21 mouse cellular contexts compared by ENCODE assay signal in the genomic region with DNA sequence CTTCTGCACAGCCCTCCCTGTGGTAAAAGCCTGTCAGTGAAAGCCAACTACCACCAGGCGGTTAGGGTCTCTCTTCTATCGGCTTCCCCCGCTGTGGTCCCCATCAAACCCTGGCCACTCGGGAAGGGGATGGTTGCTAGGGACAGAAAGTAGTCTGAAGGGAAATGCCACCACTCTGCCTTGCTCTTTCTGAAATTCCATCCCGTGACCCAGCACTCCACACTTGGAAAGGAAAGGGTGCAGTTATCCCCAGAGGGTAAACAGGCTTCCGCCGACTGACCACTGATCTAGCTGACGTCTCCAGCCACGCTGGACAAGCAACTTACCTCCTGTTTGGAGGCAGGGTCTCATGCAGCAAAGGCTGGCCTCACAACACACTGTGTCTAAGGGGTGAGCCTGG. TPM values are rescaled to one million over a fixed set of nuclear protein-coding genes. Genes with fewer than 3 reads are reported as not detected.
DNase-seq lines count a peak whose midpoint lies in the region; ATAC-seq and TF ChIP-seq lines count a peak whose summit lies in the region.
"Had no signal": no experiment of that assay in that cellular context is flagged by ENCODE, and none has a peak within 500 bp of the region (broad histone marks: within the 10 kb centered on the region; RNA-seq: fewer than 3 reads in every experiment).

No protein-coding gene starts in this region.

- dilution Hi-C loops in CH12.LX (cut with MboI; ENCODE audit: extremely low pct_ligation_motif_present, extremely low pct_unique_long_range_greater_than_20kb, low sequenced_read_pairs) = no loop called here

- TF ChIP-seq RAD21 in CH12.LX (IDR thresholded peaks at IDR 0.05; ENCODE audit: low read depth, low read length) = no peak

- no peaks in the 10 kb centered on the region for H3K36me3 ChIP-seq in midbrain, embryonic 11.5 days (ENCODE audit: control insufficient read depth, insufficient read depth, low read length)
- H3K36me3 ChIP-seq in midbrain, embryonic 14.5 days (ENCODE audit: control insufficient read depth, insufficient read depth, low read length) = no peaks in the 10 kb centered on the region
- H3K36me3 ChIP-seq in midbrain, embryonic 13.5 days = no peaks in the 10 kb centered on the region
- no peaks in the 10 kb centered on the region for H3K36me3 ChIP-seq in midbrain, embryonic 15.5 days (replicated peaks)
- no peaks in the 10 kb centered on the region for H3K36me3 ChIP-seq in spleen, adult 2 months (ENCODE audit: control insufficient read depth, insufficient read depth, low read length)
- peaks cover 13 to 51% of the 10 kb centered on the region in 2 experiments for H3K36me3 ChIP-seq in CH12.LX (replicated peaks in 1 of 2; ENCODE audit: control insufficient read depth in 1 of 2, insufficient read depth in 1 of 2, low read length in 1 of 2)
- H3K36me3 ChIP-seq: G1E had no signal

- H3K27me3 ChIP-seq in midbrain, embryonic 11.5 days (ENCODE audit: control insufficient read depth, insufficient read depth, low read length) = peaks cover 15% of the 10 kb centered on the region
- no peaks in the 10 kb centered on the region; the same call in 1 of the 2 replicates for H3K27me3 ChIP-seq in midbrain, embryonic 14.5 days (ENCODE audit: control insufficient read depth, insufficient read depth, low read length)
- H3K27me3 ChIP-seq in midbrain, embryonic 13.5 days = peaks cover 17% of the 10 kb centered on the region
- no peaks in the 10 kb centered on the region; the same call in 1 of the 2 replicates for H3K27me3 ChIP-seq in midbrain, embryonic 15.5 days (replicated peaks)
- H3K27me3 ChIP-seq in spleen, adult 2 months (ENCODE audit: control insufficient read depth, insufficient read depth, low read length) = no peaks in the 10 kb centered on the region
- no peaks in the 10 kb centered on the region for H3K27me3 ChIP-seq in CH12.LX (replicated peaks)

- TF ChIP-seq CTCF in spleen, adult 2 months (IDR thresholded peaks at IDR 0.05; ENCODE audit: extremely low read depth, insufficient read depth, insufficient read length, insufficient replicate concordance) = no peak
- TF ChIP-seq CTCF in CH12.LX (conservative IDR thresholded peaks at IDR 0.05 in 1 of 2, IDR thresholded peaks at IDR 0.05 in 1 of 2; ENCODE audit: low read depth in 2 of 2, low read length in 2 of 2) = no peak

- H3K4me2 ChIP-seq in midbrain, embryonic 11.5 days = no peak overlapping the region
- no peak overlapping the region for H3K4me2 ChIP-seq in midbrain, embryonic 14.5 days (ENCODE audit: low read length)
- no peak overlapping the region for H3K4me2 ChIP-seq in midbrain, embryonic 13.5 days (replicated peaks)
- H3K4me2 ChIP-seq in midbrain, embryonic 15.5 days = no peak overlapping the region
- peak overlapping the region; percentile 90 for H3K4me2 ChIP-seq in CH12.LX (ENCODE audit: insufficient read depth, low read depth, poor library complexity, severe bottlenecking)

- no peaks in the 10 kb centered on the region for H3K9me3 ChIP-seq in midbrain, embryonic 11.5 days (ENCODE audit: control insufficient read depth, low read length)
- H3K9me3 ChIP-seq in midbrain, embryonic 14.5 days (ENCODE audit: control insufficient read depth, low read length) = no peaks in the 10 kb centered on the region
- H3K9me3 ChIP-seq in midbrain, embryonic 13.5 days = no peaks in the 10 kb centered on the region
- no peaks in the 10 kb centered on the region for H3K9me3 ChIP-seq in midbrain, embryonic 15.5 days
- H3K9me3 ChIP-seq in CH12.LX (replicated peaks; ENCODE audit: low read length) = no peaks in the 10 kb centered on the region
- H3K9me3 ChIP-seq: G1E had no signal

- H3K9ac ChIP-seq in midbrain, embryonic 11.5 days (ENCODE audit: low read length) = no peak overlapping the region
- H3K9ac ChIP-seq in midbrain, embryonic 14.5 days (replicated peaks; ENCODE audit: low read length) = no peak overlapping the region
- H3K9ac ChIP-seq in midbrain, embryonic 13.5 days (replicated peaks) = 0 out of 2 replicates have a peak overlapping the region, but pooled peaks have one; percentile 28
- H3K9ac ChIP-seq in midbrain, embryonic 15.5 days = no peak overlapping the region
- peak overlapping the region; percentile 79 for H3K9ac ChIP-seq in CH12.LX (ENCODE audit: insufficient read depth, low read depth)

- H3K4me1 ChIP-seq in midbrain, embryonic 11.5 days (ENCODE audit: control insufficient read depth, insufficient read depth, low read length) = no peaks in the 10 kb centered on the region
- H3K4me1 ChIP-seq in midbrain, embryonic 14.5 days (ENCODE audit: control insufficient read depth, insufficient read depth, low read length) = no peaks in the 10 kb centered on the region
- peaks cover 14% of the 10 kb centered on the region for H3K4me1 ChIP-seq in midbrain, embryonic 13.5 days (replicated peaks)
- peaks cover 8% of the 10 kb centered on the region for H3K4me1 ChIP-seq in midbrain, embryonic 15.5 days
- peaks cover 27% of the 10 kb centered on the region; the same call in 1 of the 2 replicates for H3K4me1 ChIP-seq in spleen, adult 2 months (ENCODE audit: control insufficient read depth, insufficient read depth, insufficient read length)
- H3K4me1 ChIP-seq in CH12.LX (ENCODE audit: control insufficient read depth in 1 of 2, insufficient read depth in 2 of 2) = peaks cover 24 to 58% of the 10 kb centered on the region in 2 experiments

- peaks cover 85% of the 10 kb centered on the region for H3K79me2 ChIP-seq in CH12.LX (replicated peaks; ENCODE audit: control insufficient read depth, extremely low read depth, insufficient read depth, poor library complexity, severe bottlenecking)

- TF ChIP-seq POLR2A in spleen, adult 2 months (IDR thresholded peaks at IDR 0.05; ENCODE audit: low read depth, low read length) = no peak
- TF ChIP-seq POLR2A in CH12.LX (IDR thresholded peaks at IDR 0.05; ENCODE audit: low read depth, low read length) = no peak

- H3K4me3 ChIP-seq in midbrain, embryonic 11.5 days (ENCODE audit: low read depth, low read length) = no peak overlapping the region
- H3K4me3 ChIP-seq in midbrain, embryonic 14.5 days (replicated peaks; ENCODE audit: low read depth, low read length) = no peak overlapping the region
- H3K4me3 ChIP-seq in midbrain, embryonic 13.5 days (replicated peaks) = no peak overlapping the region
- H3K4me3 ChIP-seq in midbrain, embryonic 15.5 days = no peak overlapping the region
- no peak overlapping the region for H3K4me3 ChIP-seq in spleen, adult 2 months (ENCODE audit: extremely low read depth, insufficient read depth, insufficient read length)
- peak overlapping the region; percentile 34 to 73 (median 53) for H3K4me3 ChIP-seq in CH12.LX (replicated peaks in 1 of 3; ENCODE audit: low read depth in 2 of 3, low read length in 2 of 3, poor library complexity in 1 of 3)

- TF ChIP-seq EP300 in CH12.LX (IDR thresholded peaks at IDR 0.05; ENCODE audit: low read length) = no peak

- 69% methylated on average over 9 of the region's 9 CpGs for WGBS in midbrain, embryonic 11.5 days
- WGBS in midbrain, embryonic 14.5 days = 74% methylated on average over 9 of the region's 9 CpGs
- WGBS in midbrain, embryonic 13.5 days = 67% methylated on average over 9 of the region's 9 CpGs
- 71% methylated on average over 9 of the region's 9 CpGs for WGBS in midbrain, embryonic 15.5 days
- WGBS in spleen, adult 2 months = 84% methylated on average over 9 of the region's 9 CpGs

- no peak overlapping the region for H3K27ac ChIP-seq in midbrain, embryonic 11.5 days (ENCODE audit: low read depth, low read length)
- no peak overlapping the region for H3K27ac ChIP-seq in midbrain, embryonic 14.5 days (replicated peaks; ENCODE audit: low read depth, low read length)
- H3K27ac ChIP-seq in midbrain, embryonic 13.5 days = no peak overlapping the region
- H3K27ac ChIP-seq in midbrain, embryonic 15.5 days = no peak overlapping the region
- H3K27ac ChIP-seq in spleen, adult 2 months (ENCODE audit: insufficient read depth, low read length) = peak overlapping the region; percentile 24; the same call in 1 of the 2 replicates
- H3K27ac ChIP-seq in CH12.LX (ENCODE audit: insufficient read depth, low read depth) = peak overlapping the region; percentile 96

- ATAC-seq in midbrain, embryonic 11.5 days (ENCODE audit: low FRiP score) = no peak
- no peak for ATAC-seq in midbrain, embryonic 14.5 days (ENCODE audit: low FRiP score, low TSS enrichment)
- no peak for ATAC-seq in midbrain, embryonic 13.5 days
- ATAC-seq in midbrain, embryonic 15.5 days (replicated peaks) = no peak
- ATAC-seq: activated CD4-positive, CD25-positive, alpha-beta regulatory T cell, adult 4 months; CD4-positive, CD25-positive, alpha-beta regulatory T cell, adult 4 months; Patski had no signal

- in situ Hi-C loops in CH12.LX (cut with MboI; ENCODE audit: low pct_ligation_motif_present, low pct_unique_long_range_greater_than_20kb, low sequenced_read_pairs) = no loop called here

- peak; percentile 28 for DNase-seq in midbrain, embryonic 11.5 days (ENCODE audit: low spot score, missing footprints)
- DNase-seq in midbrain, embryonic 14.5 days = no peak
- DNase-seq in spleen, adult 2 months (ENCODE audit: low read depth in 1 of 2, low spot score in 2 of 2) = no peak
- no peak for DNase-seq in spleen, postnatal 4 days (ENCODE audit: low spot score in 2 of 2)
- DNase-seq in CH12.LX (ENCODE audit: extremely low read depth) = no peak
- DNase-seq in kidney, adult 9 months = no peak
- DNase-seq: adrenal gland, adult 2 months; adrenal gland, adult 8-10 months; adrenal gland, postnatal 10 days; adrenal gland, postnatal 14 days; adrenal gland, postnatal 25 days; adrenal gland, postnatal 36 days; cerebellum, adult 11 months; cerebellum, adult 11-12 months; cerebellum, adult 18-20 months had no signal

RNA-seq across cellular contexts. Expression of a gene that starts 51.6 kb away (rescaled TPM):
- 26.6 and 31.3 TPM in 2 replicates for polyA plus RNA-seq in midbrain, embryonic 11.5 days (2014; fragmentation: Nextera tagmentation; extraction: Ambion mirVana)
- polyA plus RNA-seq in midbrain, embryonic 14.5 days (2014; fragmentation: Nextera tagmentation; extraction: Ambion mirVana) = 40.6 and 46.7 TPM in 2 replicates
- polyA plus RNA-seq in midbrain, embryonic 13.5 days (2015; fragmentation: Nextera tagmentation; extraction: Ambion mirVana) = 56.2 and 62.0 TPM in 2 replicates
- 45.5 and 59.1 TPM in 2 replicates for polyA plus RNA-seq in midbrain, embryonic 15.5 days (2015; fragmentation: Nextera tagmentation; extraction: Ambion mirVana)
- 61.7 and 83.3 TPM in 2 replicates for polyA plus RNA-seq in spleen, adult 2 months (2012; rRNA removed)
- total RNA-seq in CH12.LX (2012; rRNA removed) (28.2 and 46.1 TPM in 2 replicates), CH12.LX (2014; rRNA removed) (7.3 and 8.9 TPM in 2 replicates)
- 72.1 and 102 TPM in 2 replicates for polyA plus RNA-seq in CH12.LX (2012; ENCODE audit: insufficient read length, low read depth)

RNA-seq across cellular contexts. Expression of a gene that starts 55.6 kb away (rescaled TPM):
- polyA plus RNA-seq in midbrain, embryonic 11.5 days (2014; fragmentation: Nextera tagmentation; extraction: Ambion mirVana) = 20.3 and 22.9 TPM in 2 replicates
- 24.9 and 33.0 TPM in 2 replicates for polyA plus RNA-seq in midbrain, embryonic 14.5 days (2014; fragmentation: Nextera tagmentation; extraction: Ambion mirVana)
- polyA plus RNA-seq in midbrain, embryonic 13.5 days (2015; fragmentation: Nextera tagmentation; extraction: Ambion mirVana) = 36.1 and 36.4 TPM in 2 replicates
- 39.1 and 41.3 TPM in 2 replicates for polyA plus RNA-seq in midbrain, embryonic 15.5 days (2015; fragmentation: Nextera tagmentation; extraction: Ambion mirVana)
- 23.7 and 34.7 TPM in 2 replicates for polyA plus RNA-seq in spleen, adult 2 months (2012; rRNA removed)
- 11.2 and 11.8 TPM in 2 replicates for total RNA-seq in CH12.LX (2012; rRNA removed)
- 2.8 and 3.4 TPM in 2 replicates for total RNA-seq in CH12.LX (2014; rRNA removed)
- 11.9 and 13.3 TPM in 2 replicates for polyA plus RNA-seq in CH12.LX (2012; ENCODE audit: insufficient read length, low read depth)

RNA-seq across cellular contexts. Expression of a gene that starts 55.8 kb away (rescaled TPM):
- polyA plus RNA-seq in midbrain, embryonic 11.5 days (2014; fragmentation: Nextera tagmentation; extraction: Ambion mirVana) = 8.7 and 9.3 TPM in 2 replicates
- 21.7 and 27.3 TPM in 2 replicates for polyA plus RNA-seq in midbrain, embryonic 14.5 days (2014; fragmentation: Nextera tagmentation; extraction: Ambion mirVana)
- polyA plus RNA-seq in midbrain, embryonic 13.5 days (2015; fragmentation: Nextera tagmentation; extraction: Ambion mirVana) = 14.0 and 19.4 TPM in 2 replicates
- 19.5 and 22.1 TPM in 2 replicates for polyA plus RNA-seq in midbrain, embryonic 15.5 days (2015; fragmentation: Nextera tagmentation; extraction: Ambion mirVana)
- polyA plus RNA-seq in spleen, adult 2 months (2012; rRNA removed) = 10.2 and 12.9 TPM in 2 replicates
- total RNA-seq in CH12.LX (2012; rRNA removed) = 0.88 and 2.1 TPM in 2 replicates
- 0.80 and 1.0 TPM in 2 replicates for total RNA-seq in CH12.LX (2014; rRNA removed)
- polyA plus RNA-seq in CH12.LX (2012; ENCODE audit: insufficient read length, low read depth) = 1.5 and 2.0 TPM in 2 replicates

Comparison
In these comparisons a context has a peak if more than half of its experiments do, and no peak if none do; other contexts are left out.
1. H3K9ac ChIP-seq: peak in midbrain, embryonic 13.5 days (single experiment) and CH12.LX (single experiment); none in midbrain, embryonic 11.5 days (single experiment), midbrain, embryonic 14.5 days (single experiment) and midbrain, embryonic 15.5 days (single experiment).
2. H3K27ac ChIP-seq: peak in spleen, adult 2 months (single experiment) and CH12.LX (single experiment); none in midbrain, embryonic 11.5 days (single experiment), midbrain, embryonic 14.5 days (single experiment), midbrain, embryonic 13.5 days (single experiment) and midbrain, embryonic 15.5 days (single experiment).
3. H3K4me3 ChIP-seq: peak in CH12.LX (3 of 3); none in midbrain, embryonic 11.5 days (single experiment), midbrain, embryonic 14.5 days (single experiment), midbrain, embryonic 13.5 days (single experiment), midbrain, embryonic 15.5 days (single experiment) and spleen, adult 2 months (single experiment).